Mouse (Mus musculus): ENCODE results near the gene Cckar. TPM values are rescaled to one million over a fixed set of nuclear protein-coding genes. Genes with fewer than 3 reads are reported as not detected.

Gene Cckar
- polyA plus RNA-seq, 1 experiment from 2014 or later = 1.1 TPM

DNA sequence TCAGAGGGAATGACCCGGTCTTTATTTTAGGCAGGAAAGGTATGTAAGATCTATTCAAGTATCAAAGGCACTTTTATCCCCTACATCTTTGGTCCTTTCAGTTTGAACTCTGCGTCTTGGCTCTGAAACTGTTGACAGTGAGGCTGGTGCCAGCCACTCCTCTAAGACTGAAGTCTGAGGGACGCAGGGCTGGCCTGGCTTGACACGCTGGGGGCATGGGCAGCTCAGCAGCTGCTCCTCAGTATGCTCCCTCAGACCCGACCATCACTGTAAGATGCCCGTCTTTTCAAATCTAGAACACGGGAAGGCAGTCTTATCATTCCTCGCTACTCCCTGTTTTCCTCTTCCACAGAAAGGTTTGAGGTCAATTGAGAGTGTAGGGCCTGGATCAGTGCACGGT, 9.7 kb downstream of the Cckar start:
- no peak overlapping the region for H3K4me2 ChIP-seq (ENCODE audit: low read length)
- no peaks in the 10 kb centered on the region for H3K36me3 ChIP-seq (ENCODE audit: control insufficient read depth, insufficient read depth, low read length)
- ATAC-seq (ENCODE audit: low FRiP score, low TSS enrichment) (no peak), DNase-seq (no peak)
- WGBS = 83% methylated on average over 9 of the region's 9 CpGs
- no peaks in the 10 kb centered on the region for H3K4me1 ChIP-seq (ENCODE audit: control insufficient read depth, insufficient read depth, low read length)
- H3K4me3 ChIP-seq (replicated peaks; ENCODE audit: low read depth, low read length) = no peak overlapping the region
- H3K27me3 ChIP-seq (ENCODE audit: control insufficient read depth, insufficient read depth, low read length) = no peaks in the 10 kb centered on the region
- no peak overlapping the region for H3K27ac ChIP-seq (replicated peaks; ENCODE audit: low read depth, low read length)
- no peak overlapping the region for H3K9ac ChIP-seq (replicated peaks; ENCODE audit: low read length)
- no peaks in the 10 kb centered on the region for H3K9me3 ChIP-seq (ENCODE audit: control insufficient read depth, low read length)

DNA sequence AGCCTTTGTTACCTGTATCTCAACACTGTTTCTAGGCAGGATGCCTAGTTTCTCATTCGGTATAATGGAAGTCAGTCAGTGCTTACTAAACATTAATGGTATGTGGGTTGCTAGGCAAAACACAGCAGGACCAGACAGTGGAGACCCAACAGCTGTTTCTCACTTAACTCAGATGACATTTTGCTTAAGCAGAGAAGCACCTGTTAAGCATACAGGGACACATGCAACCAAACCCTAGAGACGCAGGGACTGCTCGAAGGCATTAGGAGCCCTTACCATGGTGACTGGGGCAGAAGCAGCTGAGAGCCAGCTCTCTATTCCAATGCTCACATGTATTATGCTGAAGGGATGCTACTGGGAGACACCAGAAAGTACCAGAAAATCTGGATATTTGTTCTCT, 10.8 kb downstream of the Cckar start:
- Histone ChIP-seq H3K27me3 (ENCODE audit: control insufficient read depth, insufficient read depth, low read length) (no peaks in the 10 kb centered on the region), H3K27ac (replicated peaks; ENCODE audit: low read depth, low read length) (no peak overlapping the region), H3K36me3 (ENCODE audit: control insufficient read depth, insufficient read depth, low read length) (no peaks in the 10 kb centered on the region), H3K4me3 (replicated peaks; ENCODE audit: low read depth, low read length) (no peak overlapping the region), H3K9me3 (ENCODE audit: control insufficient read depth, low read length) (no peaks in the 10 kb centered on the region), H3K9ac (replicated peaks; ENCODE audit: low read length) (no peak overlapping the region), H3K4me1 (ENCODE audit: control insufficient read depth, insufficient read depth, low read length) (no peaks in the 10 kb centered on the region), H3K4me2 (ENCODE audit: low read length) (no peak overlapping the region)
- no peak for ATAC-seq (ENCODE audit: low FRiP score, low TSS enrichment)
- no peak for DNase-seq
- 82% methylated on average over 3 of the region's 3 CpGs for WGBS

DNA sequence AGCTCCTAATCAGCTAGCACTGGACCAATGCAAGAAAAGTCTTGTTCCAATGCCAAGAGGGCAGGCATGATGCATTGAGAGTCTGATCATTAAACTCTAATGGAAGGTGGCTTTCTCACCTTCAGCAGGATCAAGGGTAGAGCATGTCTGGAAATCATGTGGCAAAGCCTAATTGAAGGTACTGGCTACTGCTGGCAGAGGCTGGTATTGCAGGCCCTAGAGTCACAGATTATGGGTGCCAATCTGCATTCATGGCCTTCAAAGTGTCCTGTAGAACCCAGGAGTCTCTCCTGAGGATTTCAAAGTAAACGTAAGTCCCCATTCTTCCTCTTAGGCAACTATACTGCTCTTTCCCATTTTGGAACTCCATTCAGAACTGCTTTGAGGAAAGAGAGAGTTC, 14.8 kb downstream of the Cckar start:
- ATAC-seq (ENCODE audit: low FRiP score, low TSS enrichment) = no peak
- no peaks in the 10 kb centered on the region for H3K27me3 ChIP-seq (ENCODE audit: control insufficient read depth, insufficient read depth, low read length)
- no peak overlapping the region for H3K27ac ChIP-seq (replicated peaks; ENCODE audit: low read depth, low read length)

GRCm38 (mm10) chr5:53692100-53692499, 15.4 kb downstream of the Cckar start:
- WGBS = 90% methylated on average over 8 of the region's 8 CpGs
- no peak for ATAC-seq (ENCODE audit: low FRiP score, low TSS enrichment)

More for the DNA sequence above, 14.8 kb downstream of the Cckar start:
- Histone ChIP-seq H3K4me2 (ENCODE audit: low read length) (no peak overlapping the region), H3K9me3 (ENCODE audit: control insufficient read depth, low read length) (no peaks in the 10 kb centered on the region), H3K4me3 (replicated peaks; ENCODE audit: low read depth, low read length) (no peak overlapping the region), H3K4me1 (ENCODE audit: control insufficient read depth, insufficient read depth, low read length) (no peaks in the 10 kb centered on the region), H3K36me3 (ENCODE audit: control insufficient read depth, insufficient read depth, low read length) (no peaks in the 10 kb centered on the region), H3K9ac (replicated peaks; ENCODE audit: low read length) (no peak overlapping the region)
- DNase-seq = no peak
- WGBS = 95% methylated on average over 1 of the region's 1 CpGs

DNA sequence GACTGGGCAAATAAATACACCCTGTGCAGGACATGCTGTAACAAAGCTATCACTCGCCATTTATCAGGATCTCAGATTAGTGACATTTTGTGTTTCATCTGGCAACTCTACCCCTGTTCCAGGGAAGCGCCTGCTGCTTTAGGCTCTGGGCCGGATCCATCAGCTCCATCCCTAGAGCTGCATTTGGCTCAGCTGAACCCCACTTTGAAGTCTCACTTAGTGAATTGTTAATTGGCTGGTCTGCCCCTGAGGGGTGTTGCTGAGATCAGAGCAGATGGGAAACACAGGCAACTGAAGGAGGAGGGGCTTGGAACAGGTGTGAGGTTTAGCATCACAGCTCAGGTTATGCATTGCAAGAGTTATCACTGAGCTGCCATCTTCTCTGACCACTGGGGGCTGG, 15.9 kb downstream of the Cckar start:
- WGBS = 61% methylated on average over 3 of the region's 3 CpGs
- Histone ChIP-seq H3K27ac (replicated peaks; ENCODE audit: low read depth, low read length) (no peak overlapping the region), H3K4me3 (replicated peaks; ENCODE audit: low read depth, low read length) (no peak overlapping the region), H3K9me3 (ENCODE audit: control insufficient read depth, low read length) (no peaks in the 10 kb centered on the region), H3K9ac (replicated peaks; ENCODE audit: low read length) (no peak overlapping the region), H3K36me3 (ENCODE audit: control insufficient read depth, insufficient read depth, low read length) (no peaks in the 10 kb centered on the region), H3K4me1 (ENCODE audit: control insufficient read depth, insufficient read depth, low read length) (no peaks in the 10 kb centered on the region), H3K4me2 (ENCODE audit: low read length) (no peak overlapping the region), H3K27me3 (ENCODE audit: control insufficient read depth, insufficient read depth, low read length) (no peaks in the 10 kb centered on the region)
- DNase-seq (no peak), ATAC-seq (ENCODE audit: low FRiP score, low TSS enrichment) (no peak)

More at GRCm38 (mm10) chr5:53692100-53692499, 15.4 kb downstream of the Cckar start:
- Histone ChIP-seq H3K27me3 (ENCODE audit: control insufficient read depth, insufficient read depth, low read length) (no peaks in the 10 kb centered on the region), H3K4me3 (replicated peaks; ENCODE audit: low read depth, low read length) (no peak overlapping the region), H3K4me2 (ENCODE audit: low read length) (no peak overlapping the region), H3K36me3 (ENCODE audit: control insufficient read depth, insufficient read depth, low read length) (no peaks in the 10 kb centered on the region), H3K27ac (replicated peaks; ENCODE audit: low read depth, low read length) (no peak overlapping the region), H3K9ac (replicated peaks; ENCODE audit: low read length) (no peak overlapping the region), H3K4me1 (ENCODE audit: control insufficient read depth, insufficient read depth, low read length) (no peaks in the 10 kb centered on the region), H3K9me3 (ENCODE audit: control insufficient read depth, low read length) (no peaks in the 10 kb centered on the region)
- DNase-seq = no peak

- no peak overlapping the region for H3K27ac ChIP-seq (replicated peaks; ENCODE audit: low read depth, low read length)
- no peak overlapping the region for H3K9ac ChIP-seq (replicated peaks; ENCODE audit: low read length)
- no peak overlapping the region for H3K4me2 ChIP-seq (ENCODE audit: low read length)
- no peaks in the 10 kb centered on the region for H3K4me1 ChIP-seq (ENCODE audit: control insufficient read depth, insufficient read depth, low read length)
- ATAC-seq (ENCODE audit: low FRiP score, low TSS enrichment) (no peak), DNase-seq (no peak)
- 83% methylated on average over 7 of the region's 7 CpGs for WGBS
- no peaks in the 10 kb centered on the region for H3K9me3 ChIP-seq (ENCODE audit: control insufficient read depth, low read length)
- no peak overlapping the region for H3K4me3 ChIP-seq (replicated peaks; ENCODE audit: low read depth, low read length)
- H3K27me3 ChIP-seq (ENCODE audit: control insufficient read depth, insufficient read depth, low read length) = no peaks in the 10 kb centered on the region
- no peaks in the 10 kb centered on the region for H3K36me3 ChIP-seq (ENCODE audit: control insufficient read depth, insufficient read depth, low read length)
These were observed 19.2 kb downstream of the Cckar start for GRCm38 (mm10) chr5:53688326-53688725.

GRCm38 (mm10) chr5:53686379-53686778, 21.1 kb downstream of the Cckar start:
- Histone ChIP-seq H3K9me3 (ENCODE audit: control insufficient read depth, low read length) (no peaks in the 10 kb centered on the region), H3K4me2 (ENCODE audit: low read length) (no peak overlapping the region), H3K4me3 (replicated peaks; ENCODE audit: low read depth, low read length) (no peak overlapping the region), H3K36me3 (ENCODE audit: control insufficient read depth, insufficient read depth, low read length) (no peaks in the 10 kb centered on the region), H3K4me1 (ENCODE audit: control insufficient read depth, insufficient read depth, low read length) (no peaks in the 10 kb centered on the region), H3K27ac (replicated peaks; ENCODE audit: low read depth, low read length) (no peak overlapping the region), H3K27me3 (ENCODE audit: control insufficient read depth, insufficient read depth, low read length) (no peaks in the 10 kb centered on the region), H3K9ac (replicated peaks; ENCODE audit: low read length) (no peak overlapping the region)
- ATAC-seq (ENCODE audit: low FRiP score, low TSS enrichment) = no peak
- DNase-seq = no peak
- 90% methylated on average over 2 of the region's 2 CpGs for WGBS

DNA sequence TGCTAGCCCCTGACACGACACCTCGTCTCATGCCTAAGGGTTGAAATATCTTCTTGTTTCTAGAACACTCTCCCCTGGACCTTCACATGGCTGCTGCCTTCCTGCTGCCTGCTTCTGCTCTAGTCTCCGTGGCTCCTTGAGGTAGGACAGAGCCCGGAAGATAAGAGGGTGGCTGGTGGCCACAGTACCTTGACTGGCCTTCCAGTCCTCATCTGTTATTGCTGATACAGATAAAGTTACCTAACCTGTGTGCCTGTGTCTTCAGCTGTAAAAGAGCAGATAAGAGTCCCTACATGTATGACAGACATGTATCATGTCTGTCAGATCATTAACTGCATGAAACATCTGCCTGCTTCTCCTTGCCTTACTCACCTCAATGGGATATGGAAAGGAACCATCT, 21.9 kb downstream of the Cckar start:
- 88% methylated on average over 4 of the region's 4 CpGs for WGBS
- Histone ChIP-seq H3K27ac (replicated peaks; ENCODE audit: low read depth, low read length) (no peak overlapping the region), H3K36me3 (ENCODE audit: control insufficient read depth, insufficient read depth, low read length) (no peaks in the 10 kb centered on the region), H3K4me1 (ENCODE audit: control insufficient read depth, insufficient read depth, low read length) (no peaks in the 10 kb centered on the region), H3K4me2 (ENCODE audit: low read length) (no peak overlapping the region), H3K9ac (replicated peaks; ENCODE audit: low read length) (no peak overlapping the region), H3K9me3 (ENCODE audit: control insufficient read depth, low read length) (no peaks in the 10 kb centered on the region), H3K4me3 (replicated peaks; ENCODE audit: low read depth, low read length) (no peak overlapping the region), H3K27me3 (ENCODE audit: control insufficient read depth, insufficient read depth, low read length) (no peaks in the 10 kb centered on the region)
- DNase-seq = no peak
- ATAC-seq (ENCODE audit: low FRiP score, low TSS enrichment) = no peak

- H3K36me3 ChIP-seq (ENCODE audit: control insufficient read depth, insufficient read depth, low read length) = no peaks in the 10 kb centered on the region
- H3K4me1 ChIP-seq (ENCODE audit: control insufficient read depth, insufficient read depth, low read length) = no peaks in the 10 kb centered on the region
- no peak overlapping the region for H3K4me3 ChIP-seq (replicated peaks; ENCODE audit: low read depth, low read length)
- H3K9me3 ChIP-seq (ENCODE audit: control insufficient read depth, low read length) = no peaks in the 10 kb centered on the region
- ATAC-seq (ENCODE audit: low FRiP score, low TSS enrichment) (no peak), DNase-seq (no peak)
- no peak overlapping the region for H3K9ac ChIP-seq (replicated peaks; ENCODE audit: low read length)
- no peaks in the 10 kb centered on the region for H3K27me3 ChIP-seq (ENCODE audit: control insufficient read depth, insufficient read depth, low read length)
- no peak overlapping the region for H3K4me2 ChIP-seq (ENCODE audit: low read length)
- no peak overlapping the region for H3K27ac ChIP-seq (replicated peaks; ENCODE audit: low read depth, low read length)
- WGBS = 72% methylated on average over 1 of the region's 1 CpGs
These were observed 23.1 kb downstream of the Cckar start for GRCm38 (mm10) chr5:53684417-53684816.
